Mouse (Mus musculus) heart, postnatal 0 days (tissue): ENCODE measurements at regions not wholly inside any gene's neighbourhood (a gene's known extent, or its start where the extent isn't known, plus 50 kb on each side); places are given as distances from the start of the nearest gene placed in this dataset.

Source experiments
- CTCF ChIP-seq: IDR thresholded peaks from 2 replicates; pipeline ENCODE4 v1.5.1; 2016; ENCODE audit warnings: antibody characterized with exemption, control low read depth, low read depth
- EP300 ChIP-seq: IDR thresholded peaks from 2 replicates; pipeline ENCODE4 v1.6.1; 2016; ENCODE audit warnings: antibody characterized with exemption, low read depth

DNA sequence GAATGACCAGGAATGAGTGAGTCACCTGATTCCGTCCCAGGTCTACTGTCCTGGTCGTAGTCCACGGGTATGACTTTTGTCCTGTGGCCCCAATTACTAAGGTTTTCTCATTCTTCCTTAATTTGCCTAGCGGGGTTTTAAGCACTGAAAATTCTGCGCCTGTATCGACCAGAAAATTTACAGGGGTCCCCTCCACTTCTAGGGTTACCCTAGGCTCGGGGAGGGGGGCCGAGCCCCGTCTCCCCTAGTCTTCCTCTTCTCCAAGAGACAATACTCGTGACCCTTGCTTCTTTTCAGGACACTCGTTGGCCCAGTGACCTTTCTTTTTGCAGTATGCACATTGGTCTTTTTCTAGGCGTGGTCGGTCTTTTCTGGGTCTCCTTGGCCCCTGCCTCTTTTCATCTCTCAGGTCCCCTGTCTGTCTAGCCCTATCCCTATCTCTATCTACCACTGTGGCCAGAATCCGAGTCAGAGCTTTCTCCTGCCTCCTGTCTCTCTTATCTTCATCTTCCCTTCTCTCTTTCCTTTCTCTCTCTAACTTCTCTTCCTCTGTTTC is 277.8 kb downstream of the Gm21863 start:
- TF ChIP-seq CTCF (no peak), EP300 (no peak)
